Mouse (Mus musculus) hindbrain, embryonic 15.5 days (tissue): ENCODE results near the gene Psmb7. TPM values are rescaled to one million over a fixed set of nuclear protein-coding genes. Genes with fewer than 3 reads are reported as not detected.

ENCODE experiments used
- ATAC-seq: fragments of 200-750 bp; cut with Nextera tagmentation; 2 replicates; pipeline ENCODE4 v1.8.0; 2017; ENCODE audit warnings: low read depth, moderate number of reproducible peaks, moderate TSS enrichment; ENCODE audit not compliant: low FRiP score
- H3K27ac ChIP-seq: fragments of 300-500 bp; sonication (generic); replicated peaks from 2 replicates; pipeline ENCODE4 v1.5.1; 2015; ENCODE audit warnings: mild to moderate bottlenecking, inconsistent platforms
- H3K27me3 ChIP-seq: fragments of 300-500 bp; sonication (generic); 2 replicates; pipeline ENCODE4 v1.6.1; 2015; ENCODE audit warnings: control low read depth, inconsistent platforms
- H3K36me3 ChIP-seq: fragments of 300-500 bp; sonication (generic); 2 replicates; pipeline ENCODE4 v1.6.1; 2015; ENCODE audit warnings: control low read depth, inconsistent platforms
- H3K4me1 ChIP-seq: fragments of 300-500 bp; sonication (generic); replicated peaks from 2 replicates; pipeline ENCODE4 v1.6.1; 2015; ENCODE audit warnings: control low read depth, inconsistent platforms
- H3K4me2 ChIP-seq: fragments of 300-500 bp; sonication (generic); 2 replicates; pipeline ENCODE4 v1.6.1; 2015; ENCODE audit warnings: moderate library complexity, mild to moderate bottlenecking, inconsistent platforms
- H3K4me3 ChIP-seq: fragments of 300-500 bp; sonication (generic); 2 replicates; pipeline ENCODE4 v1.5.1; 2015; ENCODE audit warnings: mild to moderate bottlenecking, inconsistent platforms
- H3K9ac ChIP-seq: fragments of 300-500 bp; sonication (generic); 2 replicates; pipeline ENCODE4 v1.6.1; 2015; ENCODE audit warnings: inconsistent platforms
- H3K9me3 ChIP-seq: fragments of 300-500 bp; sonication (generic); 2 replicates; pipeline ENCODE4 v1.6.1; 2016; ENCODE audit warnings: control low read depth, inconsistent platforms
- WGBS: fragments of 180-500 bp; shearing (Covaris S2); methylation state at CpG from one replicate; pipeline ENCODE4 v1.1.7; 2015; 5-methylcytosine and 5-hydroxymethylcytosine counted together
- polyA plus RNA-seq: library from polyadenylated mRNA; unstranded; fragments of >200 nt; fragmentation: Nextera tagmentation; extraction: Ambion mirVana; gene quantifications from 2 replicates; pipeline ENCODE4 v1.2.1, GENCODE M21; 2015

Psmb7 gene
- polyA plus RNA-seq, 1 experiment from 2014 or later, result 269 TPM

DNA sequence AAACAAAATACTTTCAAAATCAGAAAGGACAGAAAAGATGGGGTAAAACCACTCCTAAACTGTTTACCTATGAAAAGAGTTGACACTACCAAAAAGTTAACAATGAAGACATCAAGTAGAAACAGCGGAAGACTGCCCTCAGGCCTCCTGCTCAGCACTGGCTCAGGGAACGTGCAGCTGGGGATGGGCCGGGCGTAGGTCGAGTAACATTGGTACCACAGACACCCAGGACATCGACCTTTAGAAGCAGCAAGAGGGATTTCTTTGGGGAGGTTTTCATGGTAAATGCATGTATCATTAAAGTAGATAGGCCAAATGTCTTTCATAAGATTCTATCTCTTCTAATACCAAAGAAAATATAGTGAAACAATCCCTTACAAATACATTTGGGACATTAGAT lies 31.3 kb downstream of the Psmb7 start:
- Histone ChIP-seq H3K4me2 (no peak overlapping the region), H3K36me3 (peaks cover 3% of the 10 kb centered on the region; the same call in 1 of the 2 replicates), H3K9me3 (no peaks in the 10 kb centered on the region), H3K27ac (no peak overlapping the region), H3K9ac (no peak overlapping the region), H3K4me1 (peaks cover 51% of the 10 kb centered on the region), H3K4me3 (no peak overlapping the region), H3K27me3 (no peaks in the 10 kb centered on the region)
- WGBS, result 90% methylated on average over 6 of the region's 6 CpGs
- no peak for ATAC-seq

GRCm38 (mm10) chr2:38610161-38610560 lies 33.7 kb downstream of the Psmb7 start:
- H3K4me1 ChIP-seq, result peaks cover 36% of the 10 kb centered on the region
- no peak overlapping the region for H3K9ac ChIP-seq
- H3K27ac ChIP-seq, result no peak overlapping the region
- H3K4me2 ChIP-seq, result no peak overlapping the region
- no peak overlapping the region for H3K4me3 ChIP-seq
- no peaks in the 10 kb centered on the region for H3K9me3 ChIP-seq
- no peak for ATAC-seq
- H3K27me3 ChIP-seq, result no peaks in the 10 kb centered on the region
- H3K36me3 ChIP-seq, result peaks cover 3% of the 10 kb centered on the region; the same call in 1 of the 2 replicates
- WGBS, result 90% methylated on average over 2 of the region's 2 CpGs

DNA sequence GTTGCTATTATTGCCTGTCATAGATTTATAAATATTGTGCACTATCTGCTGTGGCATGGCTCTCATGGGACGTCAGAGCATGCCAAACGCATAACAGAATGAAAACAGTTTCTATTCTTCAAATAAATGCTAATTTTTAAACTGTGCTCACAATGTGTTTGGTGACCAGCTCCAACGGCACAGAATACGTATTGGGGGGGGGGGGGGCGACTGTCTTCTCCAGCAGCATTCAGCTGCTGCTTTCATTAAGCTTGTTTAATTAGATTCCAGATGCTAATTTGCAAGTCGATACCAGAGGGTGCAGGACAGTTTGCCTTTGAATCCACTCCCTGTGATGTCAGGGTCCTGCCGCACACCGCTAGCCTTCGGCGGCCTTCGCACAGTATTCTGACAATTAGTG lies 34.6 kb downstream of the Psmb7 start:
- H3K27me3 ChIP-seq, result no peaks in the 10 kb centered on the region
- H3K9ac ChIP-seq, result no peak overlapping the region
- no peaks in the 10 kb centered on the region for H3K9me3 ChIP-seq
- peak; percentile 42; the same call in 1 of the 2 replicates for ATAC-seq
- peaks cover 27% of the 10 kb centered on the region for H3K4me1 ChIP-seq
- peaks cover 3% of the 10 kb centered on the region; the same call in 1 of the 2 replicates for H3K36me3 ChIP-seq
- no peak overlapping the region for H3K4me3 ChIP-seq
- WGBS, result 38% methylated on average over 11 of the region's 11 CpGs
- H3K4me2 ChIP-seq, result no peak overlapping the region
- H3K27ac ChIP-seq, result peak overlapping the region; percentile 51; the same call in 1 of the 2 replicates

DNA sequence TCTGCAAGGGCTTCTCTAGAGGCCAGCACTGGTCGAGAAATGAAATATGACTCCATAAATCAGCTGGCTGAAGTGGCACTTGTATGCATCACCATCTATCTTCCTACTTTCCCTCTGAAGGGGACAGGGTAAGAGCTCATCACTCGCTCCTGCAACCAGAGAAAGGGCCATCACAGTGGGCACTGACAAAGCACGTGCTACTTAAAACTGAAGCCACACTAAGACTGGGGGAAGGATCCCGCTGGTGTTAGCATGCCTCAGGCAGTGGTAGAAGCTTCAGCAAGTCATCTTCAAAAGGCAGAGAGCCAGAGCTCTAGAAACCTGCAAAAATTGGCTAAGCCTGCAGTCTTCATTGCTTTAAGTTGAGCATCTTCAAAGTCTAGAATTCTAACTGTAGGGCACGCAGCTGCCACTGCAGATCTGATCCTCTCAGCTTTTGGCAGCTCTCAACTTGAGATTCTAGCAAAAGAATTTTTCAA lies 35.0 kb downstream of the Psmb7 start:
- 50% methylated on average over 5 of the region's 5 CpGs for WGBS

GRCm38 (mm10) chr2:38607716-38608115 lies 36.2 kb downstream of the Psmb7 start:
- H3K4me3 ChIP-seq, result no peak overlapping the region
- 90% methylated on average over 1 of the region's 1 CpGs for WGBS
- H3K4me2 ChIP-seq, result no peak overlapping the region
- H3K27ac ChIP-seq, result no peak overlapping the region
- no peaks in the 10 kb centered on the region for H3K27me3 ChIP-seq
- H3K4me1 ChIP-seq, result peaks cover 29% of the 10 kb centered on the region
- H3K9me3 ChIP-seq, result no peaks in the 10 kb centered on the region
- no peak for ATAC-seq
- no peak overlapping the region for H3K9ac ChIP-seq
- no peaks in the 10 kb centered on the region for H3K36me3 ChIP-seq

More for the DNA sequence above, 35.0 kb downstream of the Psmb7 start:
- no peak overlapping the region for H3K9ac ChIP-seq
- H3K4me3 ChIP-seq, result no peak overlapping the region
- peaks cover 3% of the 10 kb centered on the region; the same call in 1 of the 2 replicates for H3K36me3 ChIP-seq
- H3K27me3 ChIP-seq, result no peaks in the 10 kb centered on the region
- H3K9me3 ChIP-seq, result no peaks in the 10 kb centered on the region
- peak overlapping the region; percentile 51; the same call in 1 of the 2 replicates for H3K27ac ChIP-seq
- peaks cover 25% of the 10 kb centered on the region for H3K4me1 ChIP-seq
- H3K4me2 ChIP-seq, result no peak overlapping the region
- ATAC-seq, result peak; percentile 27

GRCm38 (mm10) chr2:38600842-38601241 lies 43.0 kb downstream of the Psmb7 start:
- Histone ChIP-seq H3K4me2 (no peak overlapping the region), H3K27ac (no peak overlapping the region), H3K27me3 (no peaks in the 10 kb centered on the region), H3K36me3 (no peaks in the 10 kb centered on the region), H3K9ac (no peak overlapping the region), H3K9me3 (no peaks in the 10 kb centered on the region), H3K4me3 (no peak overlapping the region), H3K4me1 (peaks cover 10% of the 10 kb centered on the region; the same call in 1 of the 2 replicates)
- no peak for ATAC-seq

DNA sequence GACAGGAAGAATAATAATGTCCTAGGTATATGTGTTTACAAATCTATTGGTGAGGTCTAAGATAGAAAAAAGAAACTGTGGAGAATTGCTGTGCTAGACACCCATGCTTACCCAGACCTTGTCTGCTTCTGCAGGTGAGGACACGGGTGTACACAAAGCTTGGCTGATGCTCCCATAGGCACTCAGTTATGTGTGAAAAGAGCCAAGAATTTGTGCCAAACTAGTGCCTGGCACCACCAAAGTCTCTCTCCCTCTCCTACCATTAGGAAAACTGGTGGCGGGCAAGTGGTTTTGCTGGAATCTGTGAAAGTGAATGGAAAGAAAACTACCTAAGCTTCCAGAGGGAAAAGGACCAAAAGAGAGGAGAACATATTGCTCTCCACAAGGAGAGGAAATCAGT lies 45.5 kb downstream of the Psmb7 start:
- no peaks in the 10 kb centered on the region for H3K27me3 ChIP-seq
- WGBS, result 83% methylated on average over 2 of the region's 2 CpGs
- no peak overlapping the region for H3K27ac ChIP-seq
- no peak overlapping the region for H3K4me2 ChIP-seq
- H3K4me3 ChIP-seq, result no peak overlapping the region
- no peaks in the 10 kb centered on the region for H3K9me3 ChIP-seq
- H3K36me3 ChIP-seq, result no peaks in the 10 kb centered on the region
- peaks cover 24% of the 10 kb centered on the region for H3K4me1 ChIP-seq
- no peak for ATAC-seq
- no peak overlapping the region for H3K9ac ChIP-seq

GRCm38 (mm10) chr2:38597896-38598295 lies 46.0 kb downstream of the Psmb7 start:
- Histone ChIP-seq H3K27ac (no peak overlapping the region), H3K4me1 (peaks cover 19% of the 10 kb centered on the region), H3K9ac (no peak overlapping the region), H3K4me2 (no peak overlapping the region), H3K9me3 (no peaks in the 10 kb centered on the region), H3K36me3 (no peaks in the 10 kb centered on the region), H3K27me3 (no peaks in the 10 kb centered on the region), H3K4me3 (no peak overlapping the region)
- no peak for ATAC-seq
- 96% methylated on average over 1 of the region's 1 CpGs for WGBS

DNA sequence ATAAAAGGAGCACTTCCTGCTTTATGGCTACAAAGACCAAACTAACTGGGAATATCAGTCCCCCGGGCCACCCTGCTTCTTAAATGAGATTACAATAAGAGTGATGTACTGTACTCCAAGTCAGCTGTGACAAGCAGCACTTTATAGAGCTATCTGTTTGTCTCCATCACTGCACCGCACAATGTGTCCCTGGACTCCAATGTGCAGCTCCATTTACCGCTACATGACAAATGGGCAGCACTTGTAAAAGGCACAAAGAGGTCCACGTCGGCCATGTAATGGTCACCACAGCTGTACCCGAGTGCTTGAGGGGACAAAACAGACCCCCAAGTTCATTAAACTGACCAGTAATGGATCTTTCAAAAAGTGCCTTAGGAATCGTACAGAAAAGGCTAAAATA lies 49.0 kb downstream of the Psmb7 start:
- no peak overlapping the region for H3K9ac ChIP-seq
- no peak overlapping the region for H3K27ac ChIP-seq
- peak; percentile 59; the same call in 1 of the 2 replicates for ATAC-seq
- no peaks in the 10 kb centered on the region for H3K27me3 ChIP-seq
- H3K9me3 ChIP-seq, result no peaks in the 10 kb centered on the region
- H3K4me3 ChIP-seq, result no peak overlapping the region
- WGBS, result 40% methylated on average over 7 of the region's 7 CpGs
- H3K4me2 ChIP-seq, result no peak overlapping the region
- H3K36me3 ChIP-seq, result 0 out of 2 replicates have a peak, but pooled peaks cover 2% of the 10 kb centered on the region
- H3K4me1 ChIP-seq, result peaks cover 31% of the 10 kb centered on the region

DNA sequence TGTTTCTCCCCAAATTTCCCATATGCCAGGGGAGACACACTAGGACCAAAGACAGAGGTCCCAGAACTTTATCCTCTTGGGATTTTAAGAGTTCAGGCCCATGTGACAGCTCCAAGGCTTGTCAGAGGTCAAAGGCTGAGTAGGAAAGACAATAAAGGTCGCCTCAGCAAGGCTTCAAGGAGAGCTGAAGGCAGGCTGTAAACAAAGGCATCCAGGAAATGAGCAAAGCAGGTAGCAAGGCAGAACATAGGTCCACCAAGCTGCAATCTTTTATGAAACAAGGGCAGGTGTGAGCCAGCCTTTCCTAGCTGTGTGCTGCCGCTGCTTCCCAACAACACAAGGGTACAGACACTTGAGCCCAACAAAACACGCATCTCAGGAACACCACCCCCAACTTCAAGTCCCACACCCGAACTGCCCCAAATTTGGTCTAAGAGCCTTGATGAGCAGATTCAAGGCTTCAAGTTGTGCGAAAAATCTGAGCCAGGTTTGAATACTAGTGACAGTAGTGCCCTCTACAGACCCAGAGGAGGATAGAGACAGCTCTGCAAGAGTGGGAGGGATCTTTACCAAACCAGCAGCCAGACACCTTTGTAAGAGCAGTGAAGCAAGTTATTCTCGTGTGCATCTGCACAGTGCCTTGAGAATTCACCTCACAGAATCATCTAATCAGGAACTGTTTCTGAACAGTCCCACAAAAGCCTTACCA lies 52.0 kb downstream of the Psmb7 start:
- no peak overlapping the region for H3K4me2 ChIP-seq
- ATAC-seq, result peak; percentile 67
- H3K27me3 ChIP-seq, result no peaks in the 10 kb centered on the region
- no peaks in the 10 kb centered on the region for H3K9me3 ChIP-seq
- no peak overlapping the region for H3K9ac ChIP-seq
- peaks cover 31% of the 10 kb centered on the region for H3K4me1 ChIP-seq
- 49% methylated on average over 6 of the region's 6 CpGs for WGBS
- peaks cover 16% of the 10 kb centered on the region for H3K36me3 ChIP-seq
- H3K4me3 ChIP-seq, result no peak overlapping the region
- no peak overlapping the region for H3K27ac ChIP-seq

- no peak overlapping the region for H3K9ac ChIP-seq
- H3K36me3 ChIP-seq, result peaks cover 16% of the 10 kb centered on the region
- peaks cover 22% of the 10 kb centered on the region for H3K4me1 ChIP-seq
- 78% methylated on average over 6 of the region's 6 CpGs for WGBS
- no peak overlapping the region for H3K4me3 ChIP-seq
- H3K9me3 ChIP-seq, result no peaks in the 10 kb centered on the region
- H3K27ac ChIP-seq, result no peak overlapping the region
- no peaks in the 10 kb centered on the region for H3K27me3 ChIP-seq
- no peak for ATAC-seq
- H3K4me2 ChIP-seq, result no peak overlapping the region
Observed at GRCm38 (mm10) chr2:38586733-38587132, 57.2 kb downstream of the Psmb7 start.

DNA sequence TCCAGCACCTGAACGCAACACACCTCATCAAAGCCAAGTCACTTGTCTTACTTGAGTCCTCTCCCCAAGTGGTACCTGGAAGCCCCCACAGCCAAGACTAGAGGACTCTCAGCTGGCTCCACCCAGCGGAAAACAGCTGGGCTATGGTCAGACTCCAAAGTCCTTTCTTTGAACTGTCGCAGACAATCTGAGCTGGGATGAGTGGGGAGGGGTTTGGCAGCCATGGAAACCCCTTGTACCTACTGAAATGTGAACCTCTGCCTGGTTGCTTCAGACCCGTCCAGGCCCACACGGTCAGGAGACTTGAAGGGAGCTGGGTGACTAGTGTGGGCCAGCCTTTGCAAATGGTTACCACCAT lies 58.5 kb downstream of the Psmb7 start:
- 21% methylated on average over 5 of the region's 5 CpGs for WGBS

More for the DNA sequence above, 58.5 kb downstream of the Psmb7 start:
- H3K4me2 ChIP-seq, result no peak overlapping the region
- no peaks in the 10 kb centered on the region for H3K27me3 ChIP-seq
- no peak overlapping the region for H3K4me3 ChIP-seq
- H3K9me3 ChIP-seq, result no peaks in the 10 kb centered on the region
- no peak overlapping the region for H3K27ac ChIP-seq
- H3K4me1 ChIP-seq, result peaks cover 20% of the 10 kb centered on the region
- peaks cover 16% of the 10 kb centered on the region for H3K36me3 ChIP-seq
- H3K9ac ChIP-seq, result no peak overlapping the region
- ATAC-seq, result 0 out of 2 replicates have a peak, but pooled peaks have one; percentile 6
